Mouse (Mus musculus) hindlimb bud, embryonic 11.5 days (tissue): ENCODE measurements around the gene Sowaha.

Experiments
- DNase-seq: peaks from one replicate; pipeline ENCODE4 v3.0.0-alpha.2; 2012; ENCODE audit warnings: low read depth, low spot score; ENCODE audit errors: extremely low spot score

Sowaha gene

DNA sequence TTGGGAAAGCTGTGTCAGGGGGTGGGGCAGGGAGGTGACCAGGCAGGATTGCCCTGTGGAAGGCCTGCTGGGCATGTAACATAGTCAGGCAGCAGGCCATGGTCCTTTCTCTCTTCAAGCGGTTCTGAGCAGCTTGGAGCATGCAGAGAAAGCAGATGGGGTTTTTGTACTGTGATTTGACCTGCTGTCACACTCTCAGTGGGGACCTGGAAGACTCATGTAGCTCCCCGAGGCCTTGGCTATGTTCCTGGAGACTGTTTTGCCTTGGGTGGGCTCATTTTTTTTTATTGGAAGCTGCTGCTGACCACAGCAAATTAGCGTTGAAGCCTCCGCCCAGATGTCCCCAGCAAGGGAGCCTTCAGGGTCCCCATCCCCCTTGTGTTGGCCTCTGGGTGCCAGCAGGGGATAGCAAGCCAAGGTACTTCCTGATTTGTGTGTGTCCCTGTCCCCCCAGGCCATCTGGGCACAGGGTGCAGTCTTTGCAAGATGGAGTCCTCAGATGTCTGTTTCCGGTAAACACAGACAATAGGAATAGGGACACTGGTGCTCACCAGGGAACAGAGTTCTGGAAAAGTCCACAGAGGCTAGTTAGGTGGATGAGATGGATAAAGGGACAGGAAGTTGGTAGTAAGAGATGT is 25.1 kb upstream of the Sowaha start:
- no peak for DNase-seq

- no peak for DNase-seq
These were observed 24.3 kb upstream of the Sowaha start for GRCm38 (mm10) chr11:53504376-53504775.

- no peak for DNase-seq
These were observed 23.7 kb upstream of the Sowaha start for GRCm38 (mm10) chr11:53503738-53504137.

- DNase-seq: no peak
These were observed 22.1 kb upstream of the Sowaha start for GRCm38 (mm10) chr11:53502039-53502765.

- no peak for DNase-seq
These were observed 20.5 kb upstream of the Sowaha start for GRCm38 (mm10) chr11:53500569-53500968.

DNA sequence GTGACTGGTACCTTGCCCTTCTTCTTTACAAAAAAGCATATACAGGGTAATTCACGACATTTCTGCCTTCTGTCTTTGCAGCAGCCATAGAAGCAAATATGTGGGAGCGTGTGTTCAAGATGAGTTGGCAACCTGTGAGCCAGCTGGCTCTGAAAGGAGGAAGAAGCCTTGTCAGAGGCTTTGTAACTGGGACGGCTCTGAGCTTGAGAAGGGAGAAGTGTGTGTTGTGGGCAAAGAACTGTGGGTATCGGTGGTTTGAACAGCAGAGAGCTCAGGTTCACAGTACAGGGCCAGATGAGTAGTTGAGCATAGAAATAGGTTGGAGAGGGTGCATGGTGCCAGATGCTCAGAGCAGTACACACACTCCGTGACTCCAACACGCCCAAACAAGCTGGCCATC is 16.9 kb upstream of the Sowaha start:
- no peak for DNase-seq

- no peak for DNase-seq
These were observed 15.3 kb upstream of the Sowaha start for GRCm38 (mm10) chr11:53495417-53495816.

- DNase-seq: no peak
These were observed 13.3 kb upstream of the Sowaha start for GRCm38 (mm10) chr11:53493243-53493955.

- no peak for DNase-seq
These were observed 11.9 kb upstream of the Sowaha start for GRCm38 (mm10) chr11:53491954-53492401.

DNA sequence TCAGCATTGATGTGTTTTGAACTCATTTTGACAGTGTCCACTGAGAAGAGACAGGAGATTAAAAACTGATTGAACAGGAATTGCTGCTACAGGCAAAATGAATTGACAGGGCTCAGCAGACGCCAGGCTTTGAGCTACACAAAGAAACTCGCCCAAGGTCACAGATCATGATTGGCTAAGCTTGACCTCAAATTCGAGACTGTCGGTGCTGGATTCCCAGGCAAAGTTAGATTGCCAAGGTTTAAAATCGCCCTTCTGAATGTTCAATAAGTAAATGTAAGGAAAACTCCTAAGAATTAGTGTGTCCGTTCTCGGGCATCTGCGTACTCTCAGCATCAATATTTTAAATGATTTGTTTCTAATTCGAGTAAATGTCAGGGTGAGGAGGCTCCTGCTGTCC is 9.3 kb upstream of the Sowaha start:
- no peak for DNase-seq

GRCm38 (mm10) chr11:53489007-53489406 is 8.9 kb upstream of the Sowaha start:
- no peak for DNase-seq

GRCm38 (mm10) chr11:53486822-53487594 is 6.9 kb upstream of the Sowaha start:
- no peak for DNase-seq

DNA sequence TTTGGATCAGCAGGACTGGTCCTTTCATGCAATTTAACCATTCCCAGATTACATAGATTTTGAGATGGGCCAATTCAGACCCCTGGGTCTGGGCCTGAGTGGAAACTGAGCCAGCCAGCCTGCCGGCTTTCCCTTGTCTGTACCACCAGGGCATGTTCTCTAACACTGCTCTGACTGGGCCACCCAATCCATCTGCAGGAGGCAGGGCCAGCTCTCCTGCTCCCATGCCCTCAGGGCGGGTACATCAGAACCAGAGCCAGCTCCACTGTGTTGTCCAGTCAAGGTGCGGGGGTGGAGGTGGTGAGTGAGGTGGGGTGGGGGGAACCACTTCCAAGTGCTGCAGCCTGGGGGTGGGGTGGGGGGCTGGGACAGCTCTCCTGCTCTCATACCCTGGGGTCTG is 6.3 kb upstream of the Sowaha start:
- no peak for DNase-seq

- DNase-seq: no peak
These were observed 5.6 kb upstream of the Sowaha start for GRCm38 (mm10) chr11:53485719-53486118.

GRCm38 (mm10) chr11:53483159-53483891 is 3.3 kb upstream of the Sowaha start:
- DNase-seq: no peak

DNA sequence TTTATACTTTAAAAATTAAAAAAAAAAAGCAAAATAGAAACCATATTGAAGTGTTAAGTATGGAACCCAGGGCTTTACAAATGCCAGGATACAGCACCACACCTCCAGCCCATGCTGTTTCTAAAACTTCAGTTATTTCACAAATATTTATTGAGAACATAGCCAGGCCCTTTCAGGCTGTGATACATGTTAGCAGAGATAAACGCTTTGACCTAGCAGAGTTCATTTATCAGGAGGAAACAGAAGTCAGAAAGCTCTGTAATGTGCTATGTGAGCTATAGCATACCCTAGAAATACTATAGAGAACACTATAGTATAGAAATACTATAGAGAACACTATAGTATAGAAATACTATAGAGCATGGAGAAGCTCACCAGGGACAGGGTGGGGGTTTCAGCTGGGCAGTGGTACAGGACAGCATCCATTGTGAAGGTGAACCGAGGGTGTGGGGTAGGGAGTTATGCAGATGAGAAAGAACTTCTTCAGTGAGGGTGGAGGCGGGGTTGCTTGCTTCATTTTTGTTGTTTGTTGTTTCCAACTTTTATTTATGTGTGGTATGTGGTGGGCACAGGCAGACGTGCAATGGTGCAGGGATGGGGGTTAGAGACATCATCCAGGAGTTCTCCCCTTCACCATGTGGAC is 1.1 kb upstream of the Sowaha start:
- DNase-seq: no peak

DNA sequence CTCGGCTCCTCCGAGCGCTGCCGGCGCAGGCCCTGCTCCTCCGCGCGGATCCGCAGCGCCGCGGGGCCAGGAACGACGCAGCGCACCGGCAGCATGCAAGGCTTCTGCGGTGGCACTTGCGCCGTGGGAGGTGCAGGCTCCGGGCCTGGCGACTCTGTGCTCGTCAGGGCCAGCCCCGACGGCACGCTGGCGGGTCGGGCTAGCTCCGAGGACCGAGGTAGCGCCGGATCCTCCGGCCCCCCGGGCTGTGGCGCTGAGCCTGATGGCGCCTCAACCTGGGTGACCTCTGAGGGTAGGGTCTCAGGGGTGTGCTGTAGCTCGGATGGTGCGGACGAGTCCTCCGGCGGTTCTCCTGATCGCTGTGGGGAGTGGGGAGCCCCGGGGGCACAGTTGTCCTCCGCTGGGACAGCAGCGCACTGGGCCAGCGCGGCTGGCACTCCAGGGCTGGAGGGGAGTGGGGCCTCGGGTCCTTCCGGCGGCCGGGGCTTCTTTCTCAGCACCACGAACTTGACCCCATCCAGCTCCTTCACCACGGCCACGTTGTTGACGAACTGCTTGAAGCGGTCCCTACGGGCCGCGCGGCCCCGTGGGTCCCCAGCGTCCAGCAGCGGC is 797 bp downstream of the Sowaha start:
- DNase-seq: no peak

DNA sequence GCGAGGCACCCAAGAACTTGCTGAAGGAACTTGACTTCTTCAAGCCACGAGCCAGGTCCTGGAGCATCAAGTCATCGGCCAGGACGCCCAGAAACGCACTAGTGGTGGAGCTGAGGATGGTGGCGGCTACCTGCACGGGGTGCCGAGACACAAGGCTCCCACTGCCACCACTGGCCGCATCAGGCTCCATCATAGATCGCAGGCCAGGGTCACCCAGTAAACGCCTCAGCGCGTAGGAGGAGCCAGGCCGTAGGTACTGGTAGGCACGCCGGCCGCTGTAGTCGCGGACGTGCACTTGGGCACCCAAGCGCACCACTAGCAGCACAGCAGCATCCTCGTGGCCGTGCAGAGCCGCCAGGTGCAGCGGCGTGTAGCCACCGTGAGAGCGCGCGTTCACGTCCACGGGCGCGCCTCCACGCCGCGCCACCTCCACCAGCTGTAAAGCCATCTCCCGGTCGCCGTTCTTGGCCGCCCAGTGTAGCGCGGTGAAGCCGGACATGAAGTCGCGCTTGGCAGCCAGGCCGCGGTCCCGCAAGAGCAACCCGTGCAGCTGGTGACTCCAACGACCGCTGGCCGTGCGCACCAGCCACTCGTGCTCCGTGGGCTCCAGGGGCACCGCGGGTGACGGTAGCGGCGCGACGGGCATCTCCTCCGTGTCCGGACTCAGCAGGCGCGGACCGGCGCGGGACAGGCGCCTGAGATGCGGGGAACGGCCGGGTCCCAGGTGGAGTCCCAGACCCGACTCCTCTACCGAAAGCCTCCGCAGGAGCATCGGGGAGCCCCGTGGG is 1.5 kb downstream of the Sowaha start:
- no peak for DNase-seq

DNA sequence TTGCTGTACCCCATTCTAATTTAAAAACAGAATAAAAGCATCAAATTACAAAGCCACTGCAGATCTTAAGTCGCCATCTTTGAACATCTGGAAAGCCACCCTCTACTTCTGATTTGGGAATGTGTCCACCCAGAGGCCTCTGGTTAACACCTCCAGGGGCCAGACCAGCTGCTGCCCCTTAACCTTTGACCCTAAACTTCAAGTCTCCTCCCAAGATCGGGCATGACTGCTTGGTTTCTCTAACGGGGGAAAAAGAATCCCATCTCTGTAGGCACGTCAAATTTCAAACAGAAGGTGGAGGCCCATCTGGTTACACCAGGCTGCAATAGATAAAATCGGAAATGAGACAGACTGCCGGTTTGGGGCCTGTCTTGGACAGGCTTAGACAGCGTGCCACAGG is 2.2 kb downstream of the Sowaha start:
- DNase-seq: no peak
